Comparison of ENCODE assay signal across 21 mouse cellular contexts in genomic region chr3:115538355-115538754, GRCm38 (mm10).
DNase-seq lines count a peak whose midpoint lies in the region; ATAC-seq and TF ChIP-seq lines count a peak whose summit lies in the region.
"Had no signal": no experiment of that assay in that cellular context is flagged by ENCODE, and none has a peak within 500 bp of the region (broad histone marks: within the 10 kb centered on the region; RNA-seq: fewer than 3 reads in every experiment).

No protein-coding gene starts in this region.

- no peaks in the 10 kb centered on the region for H3K27me3 ChIP-seq in midbrain, postnatal 0 days (ENCODE audit: insufficient read depth, low read length)
- H3K27me3 ChIP-seq: forebrain, embryonic 13.5 days; heart, embryonic 13.5 days; hindbrain, embryonic 12.5 days had no signal

- H3K4me3 ChIP-seq in midbrain, postnatal 0 days (ENCODE audit: low read depth, low read length), result no peak overlapping the region
- H3K4me3 ChIP-seq: embryonic facial prominence, embryonic 10.5 days; forebrain, embryonic 13.5 days; heart, embryonic 13.5 days; hindbrain, embryonic 12.5 days had no signal

- TF ChIP-seq CTCF in midbrain, postnatal 0 days (IDR thresholded peaks at IDR 0.05), result no peak

- H3K4me2 ChIP-seq in midbrain, postnatal 0 days (ENCODE audit: low read depth, low read length, poor library complexity, severe bottlenecking), result no peak overlapping the region
- H3K4me2 ChIP-seq: forebrain, embryonic 13.5 days; heart, embryonic 13.5 days; hindbrain, embryonic 12.5 days had no signal

- no peak overlapping the region for H3K9ac ChIP-seq in midbrain, postnatal 0 days (replicated peaks; ENCODE audit: low read length, poor library complexity, severe bottlenecking)
- H3K9ac ChIP-seq: forebrain, embryonic 13.5 days; forebrain, postnatal 0 days; heart, embryonic 13.5 days; hindbrain, embryonic 12.5 days had no signal

- peak; percentile 74 for ATAC-seq in common myeloid progenitor, adult 5-6 weeks (replicated peaks; ENCODE audit: low read depth, poor library complexity, severe bottlenecking)
- peak; percentile 87 for ATAC-seq in megakaryocyte progenitor cell, adult 5-6 weeks (replicated peaks; ENCODE audit: poor library complexity)
- no peak for ATAC-seq in midbrain, postnatal 0 days (ENCODE audit: low FRiP score)
- ATAC-seq: CD4-positive, CD25-positive, alpha-beta regulatory T cell, adult 4 months; forebrain, embryonic 13.5 days; forebrain, postnatal 0 days; hindbrain, embryonic 16.5 days had no signal

- H3K4me1 ChIP-seq in midbrain, postnatal 0 days (ENCODE audit: insufficient read depth, low read length), result no peaks in the 10 kb centered on the region
- H3K4me1 ChIP-seq: embryonic facial prominence, embryonic 10.5 days; forebrain, embryonic 13.5 days; heart, embryonic 13.5 days; hindbrain, embryonic 12.5 days had no signal

- no peaks in the 10 kb centered on the region for H3K36me3 ChIP-seq in midbrain, postnatal 0 days (ENCODE audit: insufficient read depth, low read length)
- H3K36me3 ChIP-seq: embryonic facial prominence, embryonic 10.5 days; heart, embryonic 13.5 days; hindbrain, embryonic 12.5 days had no signal

- DNase-seq in spleen, postnatal 36 days (ENCODE audit: low spot score in 2 of 2), result peak; percentile 31 to 36
- DNase-seq in spleen, adult 12 weeks (ENCODE audit: low spot score), result no peak
- DNase-seq in right cerebral cortex, postnatal 25 days, result no peak
- DNase-seq in liver, result no peak
- no peak for DNase-seq in midbrain, postnatal 0 days (ENCODE audit: low spot score)
- DNase-seq: adrenal gland, postnatal 10 days; cerebellum, adult 11-12 months; cerebellum, adult 9-10 months; cerebellum, postnatal 36 days; forebrain, postnatal 0 days; gastrocnemius, postnatal 25 days; heart, adult 11 months; heart, postnatal 36 days had no signal

- H3K27ac ChIP-seq in midbrain, postnatal 0 days (ENCODE audit: low read depth, low read length), result no peak overlapping the region
- H3K27ac ChIP-seq: embryonic facial prominence, embryonic 10.5 days; forebrain, embryonic 13.5 days; heart, embryonic 13.5 days; hindbrain, embryonic 12.5 days had no signal

- 88% methylated on average over 6 of the region's 6 CpGs for WGBS in midbrain, postnatal 0 days

- H3K9me3 ChIP-seq in midbrain, postnatal 0 days (ENCODE audit: low read length), result no peaks in the 10 kb centered on the region
- H3K9me3 ChIP-seq: embryonic facial prominence, embryonic 10.5 days; forebrain, embryonic 13.5 days; heart, embryonic 13.5 days; hindbrain, embryonic 12.5 days had no signal

Comparison
In these comparisons a context has a peak if more than half of its experiments do, and no peak if none do; other contexts are left out.
1. DNase-seq: peak in spleen, postnatal 36 days (2 of 2); none in spleen, adult 12 weeks (single experiment), right cerebral cortex, postnatal 25 days (single experiment), liver (single experiment) and midbrain, postnatal 0 days (single experiment).